Mouse (Mus musculus) WW6 (cell line): Measurements from ENCODE around the gene Hpse.

ENCODE experiments used
- DNase-seq: peaks from one replicate; pipeline ENCODE4 v3.0.0-alpha.2; 2013; ENCODE audit warnings: low read depth, low spot score

The Hpse gene

DNA sequence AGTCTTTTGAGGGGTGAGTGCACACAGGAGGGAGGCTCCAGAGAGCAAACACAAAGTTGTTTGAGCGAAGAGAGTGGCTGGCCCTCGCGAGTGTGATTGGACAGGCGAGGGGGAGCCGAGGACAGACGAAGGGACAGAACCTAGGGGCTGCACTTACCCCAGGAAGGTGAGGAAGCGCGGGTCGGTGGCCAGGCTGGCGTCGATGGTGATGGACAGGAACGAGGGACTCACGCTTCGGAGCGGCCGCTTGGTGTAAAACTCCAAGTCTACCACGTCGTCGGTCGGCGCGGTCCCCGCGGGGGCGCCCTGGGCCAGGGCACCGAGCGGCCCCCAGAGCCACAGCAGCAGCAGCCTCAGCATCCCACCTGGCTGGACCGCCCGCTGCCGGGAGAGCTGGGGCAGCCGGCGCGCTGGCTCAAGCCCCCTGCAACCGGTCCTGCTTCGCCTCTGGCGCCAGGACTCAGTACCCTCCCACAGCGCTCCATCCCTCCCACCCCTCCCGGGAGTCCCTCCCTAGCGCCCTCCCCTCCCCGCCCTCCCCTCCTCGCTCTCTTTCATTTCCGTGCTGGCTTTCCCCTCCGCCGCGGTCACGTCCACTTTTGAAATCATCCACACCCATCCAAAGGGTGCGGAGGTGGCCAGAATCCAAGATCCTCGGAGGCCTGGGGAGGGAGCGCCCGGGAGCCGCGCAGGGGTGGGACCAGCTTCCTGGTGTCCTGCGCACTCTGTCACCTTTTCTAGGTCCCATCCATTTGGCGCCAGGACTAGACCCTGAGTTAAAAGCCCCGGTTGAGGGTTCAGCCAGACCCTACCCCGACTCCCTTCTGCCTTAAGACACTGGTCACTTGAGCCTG, at the start of gene Hpse:
Gene Hpse (minus strand): TSS at position 482 of the 854 bp plus-strand sequence.
- no peak for DNase-seq

DNA sequence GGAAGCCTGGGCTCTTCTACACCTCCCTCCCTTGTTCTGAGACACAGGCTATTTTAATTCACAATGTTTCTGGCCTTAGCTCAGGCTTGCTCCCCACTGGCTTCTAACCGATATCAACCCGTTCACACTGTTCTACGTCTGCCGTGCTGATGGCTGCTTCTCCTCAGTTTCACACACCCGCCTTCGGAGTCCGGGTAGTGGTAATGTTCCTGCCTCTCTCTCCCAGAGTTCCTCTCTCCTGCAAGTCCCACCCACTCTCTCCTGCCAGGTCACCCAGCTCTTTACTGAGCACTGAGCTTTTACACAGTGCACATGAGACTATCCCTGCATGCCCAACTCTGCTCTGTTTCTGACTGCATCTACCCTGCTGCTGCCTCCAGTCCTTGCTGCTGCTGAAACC, 46.5 kb upstream of the Hpse start:
- no peak for DNase-seq

DNA sequence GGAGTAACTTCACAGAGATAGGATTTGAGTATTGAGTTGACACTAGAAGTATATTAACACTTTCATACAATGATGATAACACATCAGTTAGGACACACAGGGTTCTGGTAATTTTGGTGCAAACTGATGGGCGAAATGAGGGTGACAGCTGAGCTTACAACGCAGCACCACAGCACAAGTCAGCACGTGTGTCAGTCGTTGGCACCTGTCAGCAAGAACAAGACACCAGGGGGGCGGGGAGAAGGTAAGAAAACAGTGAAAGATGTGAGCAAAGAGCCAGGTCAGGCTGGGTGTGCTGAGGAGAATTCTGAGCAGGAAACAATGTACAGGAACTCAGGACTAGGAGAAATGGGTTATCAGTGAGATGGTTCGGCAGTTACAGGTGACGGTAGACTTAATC, 42.2 kb upstream of the Hpse start:
- no peak for DNase-seq

DNA sequence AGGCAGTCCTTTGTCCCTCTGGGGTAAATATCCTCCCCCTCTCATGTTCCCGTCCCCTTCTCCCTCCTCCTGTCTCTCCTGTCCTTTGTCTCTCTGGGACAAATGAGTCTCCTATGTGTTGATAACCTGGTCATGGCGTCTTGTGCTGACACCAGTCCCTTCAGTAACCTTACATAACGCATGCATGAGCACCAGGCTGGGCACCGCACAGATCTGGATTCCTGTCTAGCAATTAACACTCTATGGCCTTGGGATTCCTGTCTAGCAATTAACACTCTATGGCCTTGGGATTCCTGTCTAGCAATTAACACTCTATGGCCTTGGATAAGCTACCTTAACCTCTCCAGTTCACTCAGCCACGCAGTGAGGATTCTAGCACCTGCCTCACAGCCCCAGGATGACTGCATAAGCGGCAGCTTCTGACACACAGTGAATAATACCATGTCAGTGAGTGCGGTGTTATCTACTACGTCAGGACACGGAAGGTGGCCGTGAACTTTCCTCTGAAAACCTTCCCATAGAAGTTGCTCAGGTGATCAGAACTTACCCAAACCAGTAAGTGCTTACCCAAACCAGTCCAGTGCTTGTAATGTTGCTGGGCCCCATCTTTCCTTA, 40.6 kb upstream of the Hpse start:
- DNase-seq = no peak

DNA sequence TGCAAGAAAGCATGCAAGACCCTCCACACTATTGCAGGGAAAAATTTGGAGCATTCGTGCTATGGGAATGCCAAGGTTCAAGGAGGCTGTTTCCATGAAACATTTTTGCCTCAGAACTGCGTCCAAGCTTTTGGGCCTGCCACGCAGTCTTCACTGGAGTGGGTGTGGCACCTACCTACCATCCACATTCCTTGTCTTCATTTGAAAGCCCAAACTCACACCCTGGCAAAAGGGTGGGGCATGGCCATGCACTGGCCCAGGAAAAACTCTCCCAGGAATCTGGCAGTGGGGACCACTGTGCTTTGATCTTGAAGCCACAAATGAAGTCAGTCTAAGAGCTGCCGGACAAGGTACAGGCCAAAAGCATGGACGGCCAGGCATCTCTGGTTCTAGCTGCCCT, 38.6 kb upstream of the Hpse start:
- DNase-seq = no peak

DNA sequence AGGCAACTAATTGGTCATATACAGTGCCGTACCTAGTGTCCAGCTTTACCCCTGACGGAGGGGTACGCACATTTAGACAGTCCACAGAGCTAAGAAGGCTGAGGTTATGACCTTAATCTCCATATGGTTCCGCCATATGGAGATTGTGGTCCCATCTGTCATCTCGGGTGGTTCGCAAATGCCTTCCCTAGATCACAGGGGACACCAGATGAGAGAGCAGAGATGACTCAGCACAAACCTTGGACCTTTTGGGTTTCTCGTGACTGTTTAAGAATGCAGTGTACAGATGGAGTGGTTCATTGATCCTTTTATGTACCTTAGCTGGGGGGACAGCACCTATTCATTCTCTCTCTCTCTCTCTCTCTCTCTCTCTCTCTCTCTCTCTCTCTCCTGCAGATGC, 33.9 kb upstream of the Hpse start:
- DNase-seq = no peak

DNA sequence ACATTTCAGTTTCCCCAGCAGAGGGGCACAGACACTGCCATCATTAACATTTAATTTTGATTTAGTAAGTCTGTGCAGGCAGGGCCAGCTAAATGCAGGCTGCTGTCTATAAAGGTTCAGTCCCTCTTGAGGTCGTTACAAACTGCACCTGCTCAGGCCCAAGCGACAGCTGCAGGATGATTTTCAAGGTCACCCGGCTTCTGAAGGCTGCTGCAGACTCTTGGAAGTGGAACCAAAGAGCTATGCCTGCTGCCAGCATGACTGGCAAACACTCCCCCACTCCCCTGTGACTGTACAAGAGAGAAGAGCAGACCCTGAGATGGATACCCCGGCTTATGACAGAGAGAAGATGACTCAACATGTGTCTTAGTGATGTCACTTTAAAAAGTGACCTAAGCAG, 32.1 kb upstream of the Hpse start:
- no peak for DNase-seq

DNA sequence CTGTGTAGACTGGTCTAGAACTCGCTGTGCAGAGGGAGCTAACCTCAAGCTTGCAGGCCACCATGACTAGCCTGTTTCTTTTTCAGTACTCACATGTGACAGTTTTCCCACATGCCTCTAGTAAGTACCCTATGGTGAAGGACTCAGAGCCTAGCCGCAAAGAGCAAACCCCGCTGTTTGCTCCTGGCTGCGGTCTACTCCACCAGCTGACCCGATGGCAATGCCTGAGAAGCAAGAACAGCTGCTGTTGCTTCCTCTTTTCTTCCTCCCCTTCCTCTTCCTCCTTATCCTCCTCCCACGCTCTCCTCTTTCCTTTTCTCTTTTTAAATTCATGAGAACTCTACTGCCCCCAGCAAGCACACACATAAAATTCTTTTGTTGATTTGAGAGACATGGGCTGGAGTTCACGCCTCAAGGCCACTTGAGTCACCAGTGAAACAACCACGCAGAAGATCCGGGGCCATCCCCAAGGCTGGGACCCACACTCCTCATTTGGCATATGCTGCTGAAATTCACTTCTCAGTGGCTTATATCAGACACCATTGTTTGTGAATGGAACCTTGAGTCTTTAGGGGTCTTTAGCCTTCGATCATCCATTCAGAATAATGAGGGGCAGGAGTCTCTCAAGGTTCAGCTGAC, 31.2 kb upstream of the Hpse start:
- DNase-seq = no peak

DNA sequence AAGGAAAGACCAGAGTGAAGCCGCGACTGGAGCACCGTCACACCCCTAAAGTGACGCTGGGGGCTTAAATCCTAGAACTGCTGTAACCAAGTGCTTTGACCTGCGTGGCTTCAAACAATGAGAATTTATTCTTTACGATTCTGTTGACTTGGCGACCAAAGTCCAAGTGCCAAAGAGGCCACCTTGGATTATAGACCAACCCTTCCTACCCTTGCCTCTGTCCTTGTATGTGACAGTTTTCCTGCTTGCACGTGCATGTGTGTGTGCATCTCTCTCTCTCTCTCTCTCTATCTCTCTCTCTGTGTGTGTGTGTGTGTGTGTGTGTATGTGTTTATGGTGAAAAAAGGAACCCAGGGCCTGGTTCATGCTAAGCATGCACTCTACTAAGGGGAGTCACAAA, 19.3 kb upstream of the Hpse start:
- DNase-seq = no peak

DNA sequence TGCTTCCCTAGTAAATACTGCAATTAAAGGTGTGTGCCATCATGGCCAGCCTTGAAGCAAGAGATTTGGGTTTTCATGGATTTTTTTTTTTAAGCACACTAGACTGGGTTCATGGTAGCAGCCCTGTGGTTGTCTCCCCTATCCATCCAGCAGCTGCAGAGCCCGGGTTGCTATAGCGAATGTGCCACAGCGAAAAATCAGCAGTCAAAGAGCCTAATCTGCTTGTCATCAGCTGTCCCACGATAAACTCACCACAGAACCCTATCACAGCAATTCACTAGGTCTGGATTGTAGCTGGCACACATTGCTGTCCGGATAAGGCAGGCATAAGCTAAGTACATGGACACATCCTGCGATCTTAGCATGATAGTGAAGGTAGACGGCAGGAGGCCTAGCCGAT, 17.4 kb upstream of the Hpse start:
- DNase-seq = no peak

DNA sequence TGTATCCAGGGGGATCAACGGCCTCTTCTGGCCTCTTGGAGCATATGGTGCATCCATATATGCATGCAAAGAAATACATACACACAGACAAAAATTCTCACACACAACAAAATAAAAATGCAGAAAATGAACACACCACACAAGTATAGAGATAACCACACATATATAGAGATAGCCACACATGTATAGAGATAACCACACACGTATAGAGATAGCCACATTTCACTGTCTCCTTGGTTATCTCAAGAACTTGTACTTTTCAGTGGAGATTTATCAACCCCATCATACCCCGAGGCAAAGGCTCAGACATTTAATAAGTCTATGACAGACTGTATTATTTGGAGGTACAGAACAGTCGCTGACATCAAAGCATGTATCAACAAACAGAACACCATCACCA, 15.0 kb upstream of the Hpse start:
- no peak for DNase-seq

DNA sequence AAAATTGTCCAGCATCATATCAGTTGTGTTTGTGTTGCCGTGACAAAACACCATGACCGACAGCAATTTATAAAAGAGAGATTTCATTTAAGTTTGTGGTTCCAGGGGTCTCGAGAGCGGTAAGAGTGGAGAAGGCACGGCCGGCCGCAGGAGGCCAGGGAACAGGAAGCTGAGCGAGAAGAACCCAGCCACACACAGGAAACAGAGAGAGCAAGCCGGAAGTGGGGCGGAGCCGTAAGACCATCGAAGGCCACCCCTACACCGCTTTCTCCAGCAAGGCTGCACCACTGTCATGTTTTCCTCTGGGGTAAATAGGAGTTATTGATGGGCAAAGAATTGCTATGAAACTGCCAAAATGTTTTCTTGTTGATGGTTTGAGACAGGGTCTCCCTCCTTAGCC, 9.2 kb upstream of the Hpse start:
- DNase-seq = no peak

DNA sequence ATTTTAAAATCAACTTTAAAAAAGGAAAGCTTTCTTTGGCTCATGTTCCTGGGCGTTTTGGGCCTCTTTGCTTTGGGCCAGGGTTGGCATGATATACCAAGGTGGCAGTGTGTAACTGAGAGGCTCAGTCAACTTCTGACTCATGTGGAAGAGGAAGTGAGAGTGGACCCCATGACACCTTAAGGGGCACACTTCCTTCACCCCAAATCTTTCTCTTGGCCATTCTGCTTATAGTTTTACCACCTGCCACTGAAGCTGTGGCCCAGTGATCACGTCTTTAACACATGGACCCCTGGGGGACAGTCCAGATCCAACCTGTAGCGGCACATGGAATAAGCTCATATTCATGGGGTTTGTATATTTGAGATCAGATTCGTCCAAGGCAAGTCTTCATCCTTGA, 6.5 kb upstream of the Hpse start:
- DNase-seq = no peak

DNA sequence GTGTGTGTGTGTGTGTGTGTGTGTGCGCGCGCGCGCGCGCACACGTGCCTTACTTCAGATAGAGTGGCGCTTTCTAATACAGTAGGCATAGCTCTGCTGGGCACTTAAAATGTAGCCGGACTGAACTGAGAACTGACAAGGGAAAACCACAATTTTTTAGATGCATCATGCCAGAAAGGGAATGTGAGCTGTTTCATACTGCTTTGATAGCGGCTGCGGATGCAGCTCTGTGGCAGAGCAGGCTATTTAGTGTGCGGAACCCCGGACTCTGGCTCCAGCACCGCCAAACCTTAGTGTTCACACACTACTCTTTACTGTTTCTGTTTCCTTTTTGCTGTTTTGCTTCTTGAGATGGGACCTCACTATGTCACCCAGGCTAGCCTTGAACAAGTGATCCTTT, 2.8 kb downstream of the Hpse start:
- no peak for DNase-seq

DNA sequence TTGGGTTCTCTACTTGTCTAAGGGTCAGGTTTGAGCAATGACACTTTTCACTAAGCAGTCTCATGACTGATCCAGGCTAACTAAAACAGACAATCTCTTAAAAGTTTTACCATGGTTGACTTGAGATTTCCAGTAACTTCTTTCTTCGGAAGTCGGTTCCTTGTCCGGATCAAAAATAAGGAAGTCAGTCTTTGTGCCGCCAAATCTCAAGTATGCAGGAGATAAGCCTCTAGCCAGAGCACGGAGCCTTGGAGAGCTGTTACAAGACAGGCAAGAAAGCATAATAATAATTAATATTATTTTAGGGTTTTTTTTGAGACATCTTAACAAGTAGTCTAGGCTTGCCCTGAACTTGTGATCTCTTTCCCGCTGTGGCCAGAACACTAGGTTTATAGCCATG, 8.3 kb downstream of the Hpse start:
- no peak for DNase-seq

DNA sequence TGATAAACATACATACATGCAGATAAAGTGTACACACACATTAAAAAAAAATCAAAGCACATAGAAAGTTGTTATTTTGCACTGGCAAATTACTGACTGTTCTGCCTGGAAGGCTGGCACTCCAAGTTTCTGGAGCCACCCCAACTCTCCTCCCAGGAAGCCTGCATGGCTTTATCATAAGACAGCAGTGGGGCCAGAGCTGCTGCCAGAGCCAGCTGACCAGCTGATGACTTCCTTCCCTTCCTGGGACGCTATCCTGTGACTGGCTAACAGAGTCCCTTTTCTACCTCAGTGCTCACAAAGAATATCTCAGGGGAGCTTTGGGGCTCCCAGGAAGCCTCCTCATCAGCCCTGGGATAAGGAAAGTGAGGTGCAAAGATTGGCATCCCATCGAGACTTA, 9.5 kb downstream of the Hpse start:
- no peak for DNase-seq

DNA sequence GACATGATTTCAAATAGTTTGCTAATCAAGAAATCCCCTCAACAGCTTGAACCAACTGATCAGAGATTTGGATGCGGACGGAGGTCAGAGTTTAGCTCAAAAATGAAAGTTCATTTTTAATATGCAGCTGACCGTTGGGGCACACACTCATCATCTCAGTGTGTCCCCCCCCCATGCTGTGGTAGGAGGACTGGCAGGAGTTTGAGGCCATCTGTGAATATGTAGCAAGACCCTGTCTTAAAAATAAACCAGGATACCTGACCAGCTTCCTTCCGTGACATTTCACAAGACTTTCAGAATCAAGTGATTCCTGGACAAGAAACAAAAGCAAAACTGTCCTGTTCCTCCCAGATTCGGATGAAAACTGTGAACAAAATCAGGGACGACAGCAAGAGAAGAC, 10.5 kb downstream of the Hpse start:
- no peak for DNase-seq

DNA sequence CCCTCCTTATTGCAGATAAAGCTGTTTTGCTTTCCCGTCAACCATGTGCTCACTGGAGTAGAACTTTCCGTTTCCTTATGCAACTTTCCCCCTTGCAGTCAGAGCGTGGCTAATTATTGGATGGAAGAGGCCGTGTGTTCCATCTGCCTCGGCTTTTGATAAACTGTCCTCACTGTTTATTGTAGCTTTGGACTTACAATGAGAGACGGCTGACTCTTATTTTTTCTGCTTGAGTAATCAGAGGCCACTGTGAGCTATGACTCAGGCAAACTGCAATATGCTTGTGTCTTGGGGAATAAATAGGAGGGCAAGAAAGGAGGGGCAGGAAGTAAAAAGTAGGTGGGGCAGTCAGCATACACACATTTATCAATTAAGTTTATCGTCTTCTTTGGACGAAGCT, 12.8 kb downstream of the Hpse start:
- DNase-seq = no peak

DNA sequence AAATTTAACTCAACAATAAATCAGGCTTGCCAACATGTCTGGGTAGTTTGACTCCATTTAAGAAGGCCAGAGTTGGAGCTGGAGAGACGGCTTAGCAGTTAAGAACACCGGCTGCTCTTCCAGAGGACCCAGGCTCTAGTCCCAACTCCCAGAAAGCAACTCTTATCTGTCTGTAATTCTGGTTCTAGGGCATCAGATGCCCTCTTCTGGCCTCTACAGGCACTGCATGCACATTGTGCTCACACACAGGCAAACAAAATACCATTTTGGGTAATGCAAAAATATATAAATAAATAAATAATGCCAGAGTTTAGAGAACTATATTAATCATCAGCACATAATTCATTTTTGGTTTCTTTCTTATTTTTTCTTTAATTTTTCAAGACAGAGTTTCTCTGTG, 15.2 kb downstream of the Hpse start:
- no peak for DNase-seq

DNA sequence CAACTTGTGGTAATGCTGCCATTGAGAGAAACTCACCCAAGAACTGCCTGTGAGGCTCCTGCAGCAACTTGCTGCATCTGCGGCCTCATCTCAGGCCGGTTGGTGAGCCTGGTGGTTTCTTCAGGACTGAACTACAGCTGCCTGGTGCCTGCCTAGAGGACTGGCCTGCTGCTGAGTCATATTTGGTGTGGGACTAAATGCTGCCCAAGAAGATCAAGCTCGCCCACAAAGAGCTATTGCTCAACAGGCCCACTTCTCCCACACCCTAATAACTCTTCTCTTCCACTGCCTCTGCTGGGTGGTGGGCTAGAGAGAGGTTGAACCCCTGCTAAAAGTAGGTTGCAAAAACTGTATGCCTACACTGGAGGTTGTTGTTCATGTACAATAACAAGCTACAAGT, 17.2 kb downstream of the Hpse start:
- DNase-seq = no peak

DNA sequence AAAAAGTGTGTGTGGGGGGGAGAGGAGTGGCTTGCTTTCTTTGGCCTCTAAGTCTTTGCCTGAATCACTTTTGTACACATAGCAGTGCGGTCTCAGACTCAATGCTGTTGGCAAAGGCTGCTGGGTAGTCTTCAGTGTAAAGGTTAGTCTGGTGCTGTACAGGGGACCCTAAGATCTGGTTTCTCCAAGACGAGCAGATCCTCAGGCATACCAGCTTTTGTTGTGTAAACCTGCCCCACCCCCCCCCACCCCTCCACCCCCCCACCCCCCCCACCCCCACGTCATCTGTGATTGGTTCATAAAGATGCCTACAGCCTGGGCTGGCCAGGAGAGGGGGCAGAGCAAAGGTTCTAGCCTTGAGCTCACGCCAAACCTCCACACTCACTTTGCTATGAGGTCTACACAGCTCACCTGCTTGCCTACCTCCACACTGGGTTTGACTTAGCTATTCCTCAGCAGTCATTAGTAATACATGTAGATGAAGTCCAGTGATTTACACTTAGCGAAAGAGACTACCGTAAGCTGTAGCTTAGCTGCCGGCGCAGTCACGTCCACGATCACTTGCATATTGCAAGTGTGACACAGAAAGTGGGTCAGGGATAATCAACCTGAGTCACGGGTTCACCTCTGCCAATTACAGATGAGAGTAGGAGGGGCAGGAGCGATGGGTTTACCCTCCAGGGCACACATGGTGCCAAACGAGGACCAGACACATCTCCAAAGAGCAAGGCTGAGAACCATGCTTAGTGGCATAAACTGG, 18.5 kb downstream of the Hpse start:
- DNase-seq = no peak

DNA sequence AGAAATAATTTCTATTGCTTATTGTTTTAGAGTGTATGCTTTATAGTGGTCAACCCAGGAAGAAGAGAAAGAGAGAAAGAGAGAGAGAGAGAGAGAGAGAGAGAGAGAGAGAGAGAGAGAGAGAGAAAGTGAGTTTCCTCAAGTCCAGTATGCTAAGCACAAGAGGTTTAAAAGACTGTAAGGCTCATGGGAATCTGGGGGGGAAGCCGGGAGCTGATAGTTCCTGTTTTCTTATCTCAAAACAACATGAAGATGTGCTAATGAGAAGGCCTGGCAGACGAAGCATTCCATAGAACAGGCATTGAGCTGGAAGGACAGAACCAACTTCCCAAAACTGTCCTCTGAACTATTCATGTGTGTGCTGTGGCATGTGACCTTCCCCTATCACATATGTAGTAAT, 21.6 kb downstream of the Hpse start:
- no peak for DNase-seq
